Mouse (Mus musculus) stomach, postnatal 0 days (tissue): ENCODE results near the gene Olfr19. TPM values are rescaled to one million over a fixed set of nuclear protein-coding genes. Genes with fewer than 3 reads are reported as not detected.
"Not testable (repeated sequence)": the region's sequence is repeated elsewhere in the genome, so short reads cannot be mapped to it uniquely, and the experiment has no call there.

Experiments used
- ATAC-seq: fragments of 200-750 bp; cut with Nextera tagmentation; 2 replicates; pipeline ENCODE4 v1.8.0; 2017; ENCODE audit not compliant: low FRiP score, low TSS enrichment
- DNase-seq: peaks from one replicate; pipeline ENCODE4 v3.0.0-alpha.2; 2016; ENCODE audit warnings: low spot score
- H3K27ac ChIP-seq: fragments of 300-500 bp; sonication (generic); replicated peaks from 2 replicates; pipeline ENCODE4 v1.5.1; 2014; ENCODE audit warnings: mild to moderate bottlenecking, control low read depth
- H3K27me3 ChIP-seq: fragments of 300-500 bp; sonication (generic); 2 replicates; pipeline ENCODE4 v1.6.1; 2014; ENCODE audit warnings: low read length; ENCODE audit not compliant: control insufficient read depth, insufficient read depth
- H3K36me3 ChIP-seq: fragments of 300-500 bp; sonication (generic); 2 replicates; pipeline ENCODE4 v1.6.1; 2014; ENCODE audit warnings: low read length, mixed read lengths; ENCODE audit not compliant: control insufficient read depth, insufficient read depth
- H3K4me1 ChIP-seq: fragments of 300-500 bp; sonication (generic); replicated peaks from 2 replicates; pipeline ENCODE4 v1.6.1; 2014; ENCODE audit warnings: antibody characterized with exemption; ENCODE audit not compliant: control insufficient read depth, insufficient read depth
- H3K4me2 ChIP-seq: fragments of 300-500 bp; sonication (generic); replicated peaks from 2 replicates; pipeline ENCODE4 v1.6.1; 2014; ENCODE audit warnings: low read depth, mild to moderate bottlenecking, control low read depth, moderate library complexity
- H3K4me3 ChIP-seq: fragments of 300-500 bp; sonication (generic); 2 replicates; pipeline ENCODE4 v1.5.1; 2014; ENCODE audit warnings: low read depth, low read length, control low read depth
- H3K9ac ChIP-seq: fragments of 300-500 bp; sonication (generic); 2 replicates; pipeline ENCODE4 v1.6.1; 2014; ENCODE audit warnings: mild to moderate bottlenecking, low read length, control low read depth, mixed read lengths
- H3K9me3 ChIP-seq: fragments of 300-500 bp; sonication (generic); 2 replicates; pipeline ENCODE4 v1.6.1; 2016; ENCODE audit warnings: low read length; ENCODE audit not compliant: control insufficient read depth
- CTCF ChIP-seq: IDR thresholded peaks from 2 replicates; pipeline ENCODE4 v1.5.1; 2016; ENCODE audit warnings: antibody characterized with exemption, low read depth, mild to moderate bottlenecking, moderate library complexity
- EP300 ChIP-seq: optimal IDR thresholded peaks from 2 replicates; pipeline ENCODE3; 2016; ENCODE audit warnings: antibody characterized with exemption
- WGBS: fragments of 180-500 bp; shearing (Covaris S2); extraction: QIAGEN DNeasy Blood & Tissue Kit; methylation state at CpG from one replicate; pipeline ENCODE4 v1.1.7; 2014; 5-methylcytosine and 5-hydroxymethylcytosine counted together
- polyA plus RNA-seq: library from polyadenylated mRNA; unstranded; fragments of >200 nt; fragmentation: Nextera tagmentation; extraction: Ambion mirVana; gene quantifications from 2 replicates; pipeline ENCODE4 v1.2.1, GENCODE M21; 2015

Gene Olfr19
- polyA plus RNA-seq, result not detected in 2 replicates

DNA sequence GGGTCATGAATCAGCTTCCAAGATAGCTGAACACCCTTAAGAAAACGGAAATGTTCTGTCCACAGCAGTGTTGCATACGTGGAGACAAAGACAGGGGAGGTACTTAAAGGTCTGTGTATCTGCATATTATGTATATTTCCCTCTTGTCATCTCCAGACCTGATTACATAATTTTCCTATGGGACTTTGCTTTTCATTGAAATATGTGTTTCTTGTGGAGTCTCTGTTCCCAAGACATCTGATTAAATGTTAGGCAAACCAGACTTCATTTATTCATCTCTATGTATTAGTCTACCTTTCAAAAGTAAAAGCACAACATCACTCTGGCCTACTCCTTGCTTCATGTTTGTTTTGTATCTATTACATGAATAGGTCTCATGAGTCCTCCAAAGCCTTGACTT, at the start of gene Olfr19:
TSS of gene Olfr19 (minus strand) at position 101 of the 400 bp plus-strand sequence.
- H3K36me3 ChIP-seq, result no peaks in the 10 kb centered on the region
- H3K9me3 ChIP-seq, result no peaks in the 10 kb centered on the region
- ATAC-seq (no peak), DNase-seq (no peak)
- no peak within 1 kb of the TSS for H3K27ac ChIP-seq
- no peaks in the 10 kb centered on the region for H3K27me3 ChIP-seq
- H3K4me3 ChIP-seq, result no peak within 1 kb of the TSS
- H3K9ac ChIP-seq, result no peak within 1 kb of the TSS
- WGBS, result 60% methylated on average over 2 of the region's 2 CpGs
- no peaks in the 10 kb centered on the region for H3K4me1 ChIP-seq
- TF ChIP-seq EP300 (no peak), CTCF (no peak)
- H3K4me2 ChIP-seq, result no peak within 1 kb of the TSS

DNA sequence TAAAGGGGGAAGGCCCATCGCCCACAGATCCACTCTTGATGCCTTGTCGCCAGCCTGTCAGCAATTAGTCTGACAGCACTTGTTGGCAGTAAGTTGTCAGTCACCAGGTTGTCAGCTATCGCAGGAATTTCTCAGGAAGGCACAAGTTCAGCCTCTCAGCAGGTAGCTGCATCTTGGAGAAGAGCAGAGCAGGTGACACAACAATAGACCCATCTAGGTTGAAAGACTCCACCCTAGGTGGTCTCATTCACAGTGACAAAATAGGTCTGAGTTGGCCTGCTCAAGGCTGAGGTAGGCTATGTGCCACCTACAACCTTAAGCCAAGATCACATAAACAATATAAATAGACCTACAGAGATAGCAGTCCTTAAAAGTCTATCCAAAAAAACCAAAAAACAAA, 8.8 kb upstream of the Olfr19 start:
- H3K4me3 ChIP-seq, result no peak overlapping the region
- no peak overlapping the region for H3K4me2 ChIP-seq
- no peak for DNase-seq
- no peaks in the 10 kb centered on the region for H3K36me3 ChIP-seq
- H3K9ac ChIP-seq, result no peak overlapping the region
- no peaks in the 10 kb centered on the region for H3K4me1 ChIP-seq
- H3K9me3 ChIP-seq, result no peaks in the 10 kb centered on the region
- TF ChIP-seq CTCF, result no peak
- no peak overlapping the region for H3K27ac ChIP-seq
- no peak for ATAC-seq
- 65% methylated on average over 3 of the region's 3 CpGs for WGBS
- no peaks in the 10 kb centered on the region for H3K27me3 ChIP-seq

DNA sequence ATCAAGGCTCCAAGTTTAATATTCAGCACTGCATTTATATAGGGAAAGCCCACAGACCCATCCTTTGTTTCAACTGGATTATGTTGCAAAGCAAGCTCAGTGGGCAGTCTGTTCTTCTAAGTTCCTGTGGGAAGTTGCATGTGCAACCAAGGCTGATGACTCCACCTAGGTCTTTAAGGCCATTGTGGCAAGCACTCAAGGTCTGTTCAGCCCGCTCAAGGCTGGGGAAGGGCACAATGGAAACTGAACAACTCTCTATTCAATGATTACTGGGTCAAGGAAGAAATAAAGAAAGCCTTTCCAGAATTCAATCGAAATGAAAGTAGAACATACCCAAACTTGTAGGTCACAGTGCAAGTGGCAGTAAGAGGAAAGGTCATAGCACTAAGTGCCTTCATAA, 7.8 kb upstream of the Olfr19 start:
- Histone ChIP-seq H3K9ac (no peak overlapping the region), H3K27me3 (no peaks in the 10 kb centered on the region)

DNA sequence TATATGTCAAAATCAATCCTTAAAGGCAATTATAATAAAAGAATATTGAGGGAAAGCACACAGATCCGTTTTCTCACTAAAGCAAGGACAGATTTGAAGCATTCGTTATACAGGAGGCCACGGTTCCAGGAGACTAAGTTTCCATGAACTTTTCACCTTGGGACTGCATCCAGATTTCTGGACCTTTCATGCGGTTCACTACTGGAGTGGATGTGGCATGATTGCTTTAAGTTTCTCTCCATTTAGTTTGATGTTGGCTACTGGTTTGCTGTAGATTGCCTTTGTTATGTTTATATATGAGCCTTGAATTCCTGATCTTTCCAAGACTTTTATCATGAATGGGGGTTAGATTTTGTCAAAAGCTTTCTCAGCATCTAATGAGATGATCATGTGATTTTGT, 11.2 kb downstream of the Olfr19 start:
- Histone ChIP-seq H3K36me3 (no peaks in the 10 kb centered on the region), H3K4me1 (no peaks in the 10 kb centered on the region), H3K9ac (no peak overlapping the region), H3K27ac (no peak overlapping the region), H3K27me3 (no peaks in the 10 kb centered on the region), H3K4me2 (no peak overlapping the region), H3K9me3 (no peaks in the 10 kb centered on the region), H3K4me3 (no peak overlapping the region)
- no peak for ATAC-seq
- 73% methylated on average over 4 of the region's 4 CpGs for WGBS
- TF ChIP-seq EP300 (no peak), CTCF (no peak)
- no peak for DNase-seq

More for the DNA sequence above, 7.8 kb upstream of the Olfr19 start:
- Histone ChIP-seq H3K9me3 (no peaks in the 10 kb centered on the region), H3K4me3 (no peak overlapping the region), H3K4me2 (no peak overlapping the region), H3K4me1 (no peaks in the 10 kb centered on the region), H3K36me3 (no peaks in the 10 kb centered on the region), H3K27ac (no peak overlapping the region)
- TF ChIP-seq EP300, result no peak
- TF ChIP-seq CTCF, result no peak
- ATAC-seq (no peak), DNase-seq (no peak)
- WGBS, result 72% methylated on average over 2 of the region's 2 CpGs

DNA sequence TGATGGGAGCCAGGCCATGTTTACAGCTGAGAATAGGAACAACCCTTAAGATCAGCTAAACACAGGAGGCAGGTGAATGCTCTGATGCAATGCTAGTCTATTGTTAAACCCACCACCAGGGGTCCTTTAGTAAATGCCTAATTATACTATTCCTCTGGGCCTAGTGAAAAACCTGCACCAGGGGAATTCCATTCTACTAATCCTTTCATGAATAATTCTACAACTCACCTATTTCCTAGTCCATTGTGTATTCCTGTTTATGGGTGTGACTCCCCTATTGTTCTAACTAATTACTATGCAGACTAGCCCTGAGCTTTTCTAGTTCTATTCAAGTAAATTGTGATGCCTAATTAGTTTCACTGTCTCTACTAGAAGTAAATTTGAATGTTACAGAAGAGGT, 11.7 kb downstream of the Olfr19 start:
- H3K9me3 ChIP-seq, H3K4me2 ChIP-seq, ATAC-seq, H3K27ac ChIP-seq, H3K36me3 ChIP-seq, H3K9ac ChIP-seq, H3K4me3 ChIP-seq, H3K4me1 ChIP-seq, DNase-seq, H3K27me3 ChIP-seq: not testable (repeated sequence)

DNA sequence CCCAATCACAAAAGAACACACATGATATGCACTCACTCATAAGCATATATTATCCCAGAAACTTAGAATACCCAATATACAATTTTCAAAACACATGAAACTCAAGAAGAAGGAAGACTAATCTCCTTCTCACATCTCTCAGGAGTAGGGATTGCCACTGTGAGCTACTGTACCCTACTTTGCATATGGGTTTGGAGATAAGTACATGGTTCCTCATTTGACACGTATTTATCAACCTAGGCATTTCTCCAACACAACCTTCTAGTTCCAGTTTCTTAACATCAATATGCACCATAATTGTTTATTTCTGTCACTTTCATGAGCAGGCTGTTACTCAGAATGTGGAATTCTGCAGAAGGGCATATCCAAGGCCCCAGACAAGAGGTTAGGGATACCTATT, 31.1 kb downstream of the Olfr19 start:
- whole genome bisulfite sequencing, result 77% methylated on average over 1 of the region's 1 CpGs
- TF ChIP-seq CTCF (no peak), EP300 (no peak)
- no peak overlapping the region for H3K9ac ChIP-seq
- no peaks in the 10 kb centered on the region for H3K36me3 ChIP-seq
- H3K27ac ChIP-seq, result no peak overlapping the region
- H3K4me3 ChIP-seq, result no peak overlapping the region
- H3K4me1 ChIP-seq, result no peaks in the 10 kb centered on the region
- DNase-seq (no peak), ATAC-seq (no peak)
- H3K27me3 ChIP-seq, result no peaks in the 10 kb centered on the region
- H3K9me3 ChIP-seq, result no peaks in the 10 kb centered on the region
- H3K4me2 ChIP-seq, result no peak overlapping the region

DNA sequence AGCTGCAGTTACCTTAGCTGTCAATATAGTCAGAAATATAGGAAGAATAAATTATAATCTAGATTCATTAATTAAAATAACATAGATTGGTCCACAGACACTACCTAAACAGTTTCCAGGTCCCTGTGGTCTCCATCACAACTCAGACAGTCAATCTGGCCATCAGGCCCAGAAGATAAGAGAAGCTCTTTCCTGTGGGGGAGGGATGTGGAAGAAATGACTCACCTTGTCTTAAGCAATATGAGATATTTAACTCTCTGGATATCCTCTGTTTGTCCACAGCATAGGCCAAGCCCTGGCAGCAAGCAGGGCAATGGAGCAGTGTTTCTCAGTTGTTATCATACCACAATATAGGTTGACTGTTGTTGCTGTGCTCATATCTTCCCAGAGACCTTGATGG, 42.5 kb downstream of the Olfr19 start:
- Histone ChIP-seq H3K4me3 (no peak overlapping the region), H3K4me2 (no peak overlapping the region), H3K4me1 (no peaks in the 10 kb centered on the region), H3K9me3 (no peaks in the 10 kb centered on the region), H3K36me3 (no peaks in the 10 kb centered on the region), H3K9ac (no peak overlapping the region), H3K27ac (no peak overlapping the region), H3K27me3 (no peaks in the 10 kb centered on the region)
- TF ChIP-seq CTCF (no peak), EP300 (no peak)
- DNase-seq, result no peak
- no peak for ATAC-seq

Other genes starting within 250 kb of the Olfr19 start
- 4.6 and 4.7 TPM in 2 replicates for gene Fgd4, start 75.9 kb downstream of the Olfr19 start, polyA plus RNA-seq
- gene Spag6l, start 153.1 kb upstream of the Olfr19 start, polyA plus RNA-seq, result 0.17 and 0.45 TPM in 2 replicates
- 0.19 TPM in 1 of 2 replicates, not detected in the other for gene Igll1, start 187.6 kb upstream of the Olfr19 start, polyA plus RNA-seq
- 29.4 and 33.6 TPM in 2 replicates for gene Top3b, start 194.3 kb upstream of the Olfr19 start, polyA plus RNA-seq
- gene Vpreb1, start 194.4 kb upstream of the Olfr19 start, polyA plus RNA-seq, result 0.91 and 1.1 TPM in 2 replicates
- 5.5 and 6.0 TPM in 2 replicates for gene Ppm1f, start 220.1 kb upstream of the Olfr19 start, polyA plus RNA-seq